Mouse (Mus musculus) lung, embryonic 14.5 days (tissue): ENCODE results near the gene Lefty2. TPM values are rescaled to one million over a fixed set of nuclear protein-coding genes. Genes with fewer than 3 reads are reported as not detected.

Experiments used
- ATAC-seq: fragments of 200-750 bp; cut with Nextera tagmentation; 2 replicates; pipeline ENCODE4 v1.8.0; 2017; ENCODE audit warnings: mild to moderate bottlenecking, moderate TSS enrichment, moderate library complexity; ENCODE audit not compliant: insufficient read depth
- DNase-seq: peaks from one replicate; pipeline ENCODE4 v3.0.0-alpha.2; 2015
- H3K27ac ChIP-seq: fragments of 300-500 bp; sonication (generic); 2 replicates; pipeline ENCODE4 v1.5.1; 2014; ENCODE audit warnings: low read depth, mild to moderate bottlenecking, moderate library complexity
- H3K27me3 ChIP-seq: fragments of 300-500 bp; sonication (generic); 2 replicates; pipeline ENCODE4 v1.6.1; 2014; ENCODE audit warnings: low read length, control low read depth; ENCODE audit not compliant: insufficient read depth
- H3K36me3 ChIP-seq: fragments of 300-500 bp; sonication (generic); 2 replicates; pipeline ENCODE4 v1.6.1; 2014; ENCODE audit warnings: control low read depth; ENCODE audit not compliant: insufficient read depth
- H3K4me1 ChIP-seq: fragments of 300-500 bp; sonication (generic); 2 replicates; pipeline ENCODE4 v1.6.1; 2014; ENCODE audit warnings: antibody characterized with exemption, control low read depth; ENCODE audit not compliant: insufficient read depth
- H3K4me2 ChIP-seq: fragments of 300-500 bp; sonication (generic); 2 replicates; pipeline ENCODE4 v1.6.1; 2014; ENCODE audit warnings: mild to moderate bottlenecking
- H3K4me3 ChIP-seq: fragments of 300-500 bp; sonication (generic); 2 replicates; pipeline ENCODE4 v1.5.1; 2014; ENCODE audit warnings: low read depth, low read length
- H3K9ac ChIP-seq: fragments of 300-500 bp; sonication (generic); 2 replicates; pipeline ENCODE4 v1.6.1; 2014
- H3K9me3 ChIP-seq: fragments of 300-500 bp; sonication (generic); 2 replicates; pipeline ENCODE4 v1.6.1; 2016; ENCODE audit warnings: low read depth, low read length, control low read depth
- CTCF ChIP-seq: IDR thresholded peaks from 2 replicates; pipeline ENCODE4 v1.5.1; 2016; ENCODE audit warnings: antibody characterized with exemption, low read depth
- WGBS: fragments of 180-500 bp; shearing (Covaris S2); extraction: QIAGEN DNeasy Blood & Tissue Kit; methylation state at CpG from one replicate; pipeline ENCODE4 v1.1.7; 2014; 5-methylcytosine and 5-hydroxymethylcytosine counted together
- polyA plus RNA-seq: library from polyadenylated mRNA; unstranded; fragments of >200 nt; fragmentation: Nextera tagmentation; extraction: Ambion mirVana; gene quantifications from 2 replicates; pipeline ENCODE4 v1.2.1, GENCODE M21; 2014

Gene Lefty2
- polyA plus RNA-seq, 1 experiment from 2014 or later: not detected

DNA sequence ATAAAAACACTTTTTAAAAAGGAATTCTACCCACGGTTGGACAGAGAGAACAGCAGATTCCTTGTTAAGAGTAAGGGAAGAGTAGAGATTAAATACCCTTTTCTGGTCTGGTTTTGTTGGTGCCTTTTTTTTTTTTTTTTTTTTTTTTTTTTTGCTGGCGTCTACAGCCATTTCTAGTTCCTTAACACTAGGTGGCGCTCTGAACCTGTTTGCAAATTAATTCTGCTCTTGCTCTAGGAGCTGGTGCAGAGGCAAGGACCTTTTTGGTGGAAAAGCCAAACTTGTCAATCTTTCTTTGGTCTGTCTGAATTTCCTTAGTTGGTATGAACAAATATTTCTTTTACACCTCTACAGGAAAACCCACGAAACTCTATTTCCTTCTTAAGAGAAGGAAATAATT is 8.2 kb downstream of the Lefty2 start:
- Histone ChIP-seq H3K36me3 (0 out of 2 replicates have a peak, but pooled peaks cover 3% of the 10 kb centered on the region), H3K27me3 (no peaks in the 10 kb centered on the region), H3K4me2 (no peak overlapping the region), H3K9ac (peak overlapping the region; percentile 9; the same call in 1 of the 2 replicates), H3K27ac (no peak overlapping the region), H3K9me3 (no peaks in the 10 kb centered on the region), H3K4me3 (no peak overlapping the region), H3K4me1 (peaks cover 5% of the 10 kb centered on the region; the same call in 1 of the 2 replicates)
- ATAC-seq (no peak), DNase-seq (peak; percentile 90)
- peak; percentile 73 for TF ChIP-seq CTCF
- WGBS: 0% methylated on average over 4 of the region's 4 CpGs

DNA sequence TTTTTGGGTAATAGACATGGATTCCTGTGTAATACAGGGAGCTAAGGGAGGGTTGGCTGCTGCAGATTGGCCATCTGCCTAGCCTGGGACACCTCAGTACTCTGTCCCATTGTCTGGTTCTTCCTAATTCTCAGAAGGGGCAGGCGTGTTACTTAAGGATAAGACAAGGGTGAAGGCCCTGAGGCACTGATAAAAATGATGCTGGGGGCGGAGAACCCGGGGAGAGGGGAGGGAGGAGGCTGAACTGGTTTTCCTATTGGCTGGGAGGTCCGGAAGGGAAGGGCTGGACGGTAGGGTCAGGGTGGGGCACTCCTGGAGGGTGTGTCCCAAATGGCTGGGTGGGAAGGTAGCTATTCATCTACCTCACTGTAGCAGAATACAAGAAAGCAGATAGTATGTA is 10.0 kb downstream of the Lefty2 start:
- DNase-seq (no peak), ATAC-seq (no peak)
- Histone ChIP-seq H3K36me3 (peaks cover 21% of the 10 kb centered on the region), H3K27ac (no peak overlapping the region), H3K4me1 (peaks cover 5% of the 10 kb centered on the region; the same call in 1 of the 2 replicates), H3K27me3 (no peaks in the 10 kb centered on the region), H3K4me3 (no peak overlapping the region), H3K9me3 (no peaks in the 10 kb centered on the region), H3K9ac (no peak overlapping the region), H3K4me2 (no peak overlapping the region)
- 30% methylated on average over 5 of the region's 5 CpGs for WGBS
- TF ChIP-seq CTCF: no peak

DNA sequence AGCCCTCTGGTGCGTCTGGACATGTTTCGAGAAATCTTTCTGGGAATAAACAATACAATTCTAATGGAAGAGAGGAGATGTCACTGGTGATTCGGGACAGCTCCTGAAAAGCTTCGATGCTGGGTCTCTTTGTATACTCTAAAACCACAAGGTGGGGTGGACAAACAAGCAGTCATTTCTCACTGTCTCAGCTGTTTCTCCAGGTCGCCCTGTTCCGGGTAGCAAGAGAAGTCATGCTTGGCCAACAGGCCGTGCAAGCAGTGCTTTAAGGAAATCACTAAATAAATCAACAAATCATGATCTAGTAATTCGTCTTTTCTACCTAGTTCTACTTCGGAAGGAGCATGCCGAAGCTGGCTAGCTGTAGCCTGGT is 10.7 kb downstream of the Lefty2 start:
- Histone ChIP-seq H3K27ac (peak overlapping the region; percentile 54), H3K4me2 (peak overlapping the region; percentile 92), H3K9ac (peak overlapping the region; percentile 46; the same call in 1 of the 2 replicates), H3K4me1 (peaks cover 5% of the 10 kb centered on the region; the same call in 1 of the 2 replicates), H3K4me3 (peak overlapping the region; percentile 87), H3K36me3 (peaks cover 28% of the 10 kb centered on the region), H3K27me3 (no peaks in the 10 kb centered on the region), H3K9me3 (no peaks in the 10 kb centered on the region)
- TF ChIP-seq CTCF: no peak
- no peak for DNase-seq
- ATAC-seq: no peak
- 27% methylated on average over 10 of the region's 10 CpGs for WGBS

DNA sequence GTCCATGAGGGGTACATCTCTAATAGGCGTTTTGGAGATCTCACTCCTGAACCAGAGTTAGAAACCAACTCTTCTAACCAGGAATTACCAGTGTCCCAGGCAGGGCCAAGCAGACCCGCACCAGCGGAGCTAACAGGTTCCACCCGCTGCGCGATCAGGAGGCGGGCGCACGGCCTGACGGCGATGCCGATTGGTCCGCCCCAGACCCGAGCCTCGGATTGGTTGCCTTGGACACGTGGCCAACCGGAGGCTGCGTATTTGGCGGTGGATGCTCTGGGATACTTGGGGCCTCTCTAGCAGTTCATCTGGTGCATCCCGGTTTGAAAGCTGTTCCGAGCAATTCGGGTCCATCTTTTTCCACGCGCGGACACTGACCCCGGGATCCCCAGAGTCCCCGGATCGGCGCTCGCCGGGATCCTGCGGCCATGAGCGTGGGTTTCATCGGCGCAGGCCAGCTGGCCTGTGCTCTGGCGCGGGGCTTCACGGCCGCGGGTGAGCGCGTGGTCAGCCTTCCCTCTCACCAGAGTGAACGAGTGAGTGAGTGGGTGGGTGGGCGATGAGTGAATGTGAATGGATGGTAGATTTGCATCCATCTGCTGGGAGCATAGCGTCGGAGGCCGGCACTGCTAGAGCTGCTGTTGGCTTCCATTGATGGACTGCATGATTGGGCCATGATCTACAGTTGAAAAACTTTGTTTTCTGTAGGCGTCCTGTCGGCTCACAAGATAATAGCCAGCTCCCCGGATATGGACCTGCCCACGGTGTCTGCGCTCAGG is 11.3 kb downstream of the Lefty2 start, which contains the start of gene Pycr2:
Pycr2 (plus strand) TSS at position 255 of the 776 bp plus-strand sequence.
- TF ChIP-seq CTCF: no peak

DNA sequence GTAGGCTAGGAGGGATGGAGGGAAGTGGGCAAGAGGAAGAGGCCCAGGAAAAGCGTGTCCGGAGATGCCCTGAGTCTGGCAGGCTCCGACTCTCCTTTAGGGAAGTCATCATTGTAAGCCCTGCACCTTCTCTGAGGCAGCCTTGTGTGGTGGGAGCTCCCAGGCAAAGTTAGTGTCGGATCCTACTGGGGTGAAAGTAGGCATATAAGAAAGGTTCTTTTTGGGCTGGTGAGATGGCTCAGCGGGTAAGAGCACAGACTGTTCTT is 11.8 kb downstream of the Lefty2 start:
- H3K27ac ChIP-seq: peak overlapping the region; percentile 79
- no peak; the same call in 1 of the 2 replicates for ATAC-seq
- peak overlapping the region; percentile 92 for H3K4me2 ChIP-seq
- peaks cover 34% of the 10 kb centered on the region for H3K36me3 ChIP-seq
- no peak for TF ChIP-seq CTCF
- WGBS: 0% methylated on average over 5 of the region's 5 CpGs
- peak overlapping the region; percentile 89 for H3K9ac ChIP-seq
- H3K27me3 ChIP-seq: no peaks in the 10 kb centered on the region
- peak overlapping the region; percentile 87 for H3K4me3 ChIP-seq
- H3K9me3 ChIP-seq: no peaks in the 10 kb centered on the region
- DNase-seq: no peak
- peaks cover 5% of the 10 kb centered on the region; the same call in 1 of the 2 replicates for H3K4me1 ChIP-seq

More for the DNA sequence above, 11.3 kb downstream of the Lefty2 start, which contains the start of gene Pycr2:
- WGBS: 0% methylated on average over 52 of the region's 52 CpGs
- H3K27ac ChIP-seq: peak within 1 kb of the TSS; percentile 79
- peaks cover 34% of the 10 kb centered on the region for H3K36me3 ChIP-seq
- H3K27me3 ChIP-seq: no peaks in the 10 kb centered on the region
- H3K9me3 ChIP-seq: no peaks in the 10 kb centered on the region
- ATAC-seq (peak; percentile 99), DNase-seq (peak; percentile 98)
- peak within 1 kb of the TSS; percentile 92 for H3K4me2 ChIP-seq
- H3K9ac ChIP-seq: peak within 1 kb of the TSS; percentile 89
- peak within 1 kb of the TSS; percentile 87 for H3K4me3 ChIP-seq
- H3K4me1 ChIP-seq: peaks cover 5% of the 10 kb centered on the region; the same call in 1 of the 2 replicates

DNA sequence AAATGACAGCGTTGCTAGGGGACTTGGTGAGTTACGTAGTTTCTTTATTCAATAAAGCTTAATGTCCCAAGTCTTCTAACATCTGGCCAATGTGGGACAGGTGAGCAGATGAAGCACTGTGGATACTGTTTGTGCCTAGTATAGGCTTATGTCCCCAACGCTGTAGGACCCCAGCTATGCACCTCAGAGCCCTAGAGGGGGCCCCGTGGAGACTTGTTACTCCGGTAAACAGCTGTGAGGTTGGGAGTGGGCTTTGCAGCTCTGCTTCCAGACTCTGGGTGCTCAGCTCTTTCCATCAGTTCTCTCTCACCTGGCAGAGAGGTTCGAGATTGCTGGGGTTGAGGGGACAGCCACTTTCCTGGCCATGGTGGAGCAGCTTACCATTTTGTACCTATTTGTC is 12.4 kb downstream of the Lefty2 start:
- Histone ChIP-seq H3K4me3 (peak overlapping the region; percentile 87), H3K36me3 (peaks cover 34% of the 10 kb centered on the region), H3K4me1 (peaks cover 5% of the 10 kb centered on the region; the same call in 1 of the 2 replicates), H3K9ac (peak overlapping the region; percentile 89), H3K27me3 (no peaks in the 10 kb centered on the region), H3K27ac (no peak overlapping the region), H3K4me2 (peak overlapping the region; percentile 92), H3K9me3 (no peaks in the 10 kb centered on the region)
- ATAC-seq (no peak), DNase-seq (no peak)
- 58% methylated on average over 6 of the region's 6 CpGs for WGBS
- TF ChIP-seq CTCF: no peak

DNA sequence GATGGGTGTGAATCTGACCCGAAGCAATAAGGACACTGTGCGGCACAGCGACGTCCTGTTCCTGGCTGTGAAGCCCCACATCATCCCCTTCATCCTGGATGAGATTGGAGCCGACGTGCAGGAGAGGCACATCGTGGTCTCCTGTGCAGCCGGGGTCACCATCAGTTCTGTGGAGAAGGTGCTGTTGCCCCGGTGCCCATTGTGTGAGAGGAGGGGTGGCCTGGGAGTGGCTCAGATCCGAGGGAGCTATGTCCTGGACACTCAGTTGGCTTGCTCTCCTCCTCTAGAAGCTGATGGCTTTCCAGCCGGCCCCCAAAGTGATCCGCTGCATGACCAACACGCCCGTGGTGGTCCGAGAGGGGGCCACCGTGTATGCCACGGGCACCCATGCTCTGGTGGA is 13.0 kb downstream of the Lefty2 start:
- peak overlapping the region; percentile 89 for H3K9ac ChIP-seq
- H3K4me1 ChIP-seq: peaks cover 5% of the 10 kb centered on the region; the same call in 1 of the 2 replicates
- TF ChIP-seq CTCF: no peak
- ATAC-seq (no peak), DNase-seq (no peak)
- H3K27me3 ChIP-seq: no peaks in the 10 kb centered on the region
- 92% methylated on average over 17 of the region's 17 CpGs for WGBS
- H3K27ac ChIP-seq: no peak overlapping the region
- peaks cover 34% of the 10 kb centered on the region for H3K36me3 ChIP-seq
- H3K4me2 ChIP-seq: peak overlapping the region; percentile 92; the same call in 1 of the 2 replicates
- no peaks in the 10 kb centered on the region for H3K9me3 ChIP-seq
- H3K4me3 ChIP-seq: 0 out of 2 replicates have a peak overlapping the region, but pooled peaks have one; percentile 87
